Mouse (Mus musculus) spleen, adult 2 months (tissue): ENCODE results near the gene Etv4.

Source experiments
- CTCF ChIP-seq: fragments of 200-500 bp; IDR thresholded peaks from 2 replicates; pipeline ENCODE4 v1.5.1; 2011; ENCODE audit warnings: mild to moderate bottlenecking, inconsistent platforms; ENCODE audit not compliant: insufficient read depth, insufficient read length, insufficient replicate concordance; ENCODE audit errors: extremely low read depth
- POLR2A ChIP-seq: fragments of 200-500 bp; IDR thresholded peaks from 2 replicates; pipeline ENCODE4 v1.6.1; 2011; ENCODE audit warnings: low read depth, low read length, inconsistent platforms

GRCm38 (mm10) chr11:101828718-101829117 is 43.5 kb upstream of the Etv4 start:
- no peak for TF ChIP-seq CTCF
- TF ChIP-seq POLR2A = no peak
